Mouse (Mus musculus) erythroid progenitor cell, adult 5-6 weeks (primary cell): ENCODE data around the gene Hdlbp. TPM values are rescaled to one million over a fixed set of nuclear protein-coding genes. Genes with fewer than 3 reads are reported as not detected.
"Not testable (repeated sequence)": the region's sequence is repeated elsewhere in the genome, so short reads cannot be mapped to it uniquely, and the experiment has no call there.

Source experiments
- ATAC-seq: replicated peaks from 2 replicates; pipeline ENCODE4 v1.8.0; 2016; ENCODE audit warnings: moderate number of reproducible peaks, mild to moderate bottlenecking, moderate TSS enrichment, inconsistent platforms; ENCODE audit not compliant: poor library complexity, low FRiP score, severe bottlenecking
- total RNA-seq, 2 experiments: library from RNA; stranded (forward) in 1 of 2; stranded (reverse) in 1 of 2; fragments of 150-400 nt in 1 of 2; fragments of 186-747, 209-891 nt in 1 of 2; gene quantifications; 2 replicates each; pipeline versions ENCODE4 v1.2.3 to v1.2.4; 2015 to 2017; ENCODE audit warnings: low replicate concordance in 2 of 2

The Hdlbp gene
- total RNA-seq (2015; ENCODE audit: low replicate concordance): 65.8 and 68.8 TPM in 2 replicates
- total RNA-seq (2017; ENCODE audit: low replicate concordance): 40.5 and 51.6 TPM in 2 replicates

GRCm38 (mm10) chr1:93478586-93479475 lies at the start of gene Hdlbp:
Gene Hdlbp (minus strand): TSS chr1:93478815.
- ATAC-seq: peak; percentile 86

GRCm38 (mm10) chr1:93522325-93522724 lies 43.7 kb upstream of the Hdlbp start:
- ATAC-seq: no peak

DNA sequence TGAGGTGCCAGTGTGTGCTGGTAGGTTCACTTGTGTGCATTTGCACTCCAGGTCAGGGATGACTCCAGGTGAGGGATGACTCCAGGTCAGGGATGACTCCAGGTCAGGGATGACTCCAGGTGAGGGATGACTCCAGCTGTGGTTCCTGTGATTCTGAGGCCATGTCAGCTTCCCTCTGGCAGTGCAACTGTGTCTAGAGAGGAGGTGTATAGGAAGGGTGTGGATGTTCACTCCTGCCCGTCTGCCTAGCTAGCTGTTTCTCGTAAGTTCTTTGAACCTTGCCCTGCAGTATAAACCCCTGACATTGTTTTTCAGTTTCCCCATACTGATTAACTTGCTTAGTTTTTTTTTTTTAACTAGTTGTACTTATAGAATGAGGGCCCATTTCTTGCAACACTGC lies 42.9 kb upstream of the Hdlbp start:
- ATAC-seq: no peak

GRCm38 (mm10) chr1:93513221-93513620 lies 34.6 kb upstream of the Hdlbp start:
- no peak for ATAC-seq

DNA sequence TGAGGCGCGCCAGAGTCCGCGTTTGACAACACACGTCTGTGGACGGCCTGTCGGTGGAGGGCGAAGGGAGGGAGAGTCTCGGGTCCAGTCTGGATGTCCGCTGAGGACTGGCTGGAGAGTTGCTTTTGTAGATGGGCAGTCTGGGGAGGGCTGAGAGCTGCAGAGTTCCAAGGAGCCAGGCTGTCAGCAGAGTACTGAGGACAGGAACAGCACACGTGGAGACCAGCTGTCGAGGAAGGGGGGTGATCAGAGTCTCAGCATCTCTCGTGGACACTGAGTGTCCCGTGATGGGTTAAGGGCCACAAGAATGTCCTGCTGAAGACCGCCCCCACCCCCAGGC lies 33.7 kb upstream of the Hdlbp start:
- ATAC-seq: peak; percentile 3; the same call in 1 of the 2 replicates

GRCm38 (mm10) chr1:93511585-93512350 lies 33.2 kb upstream of the Hdlbp start, which contains the start of gene Farp2:
Gene Farp2 (plus strand): TSS chr1:93512079.
- peak; percentile 96 for ATAC-seq

DNA sequence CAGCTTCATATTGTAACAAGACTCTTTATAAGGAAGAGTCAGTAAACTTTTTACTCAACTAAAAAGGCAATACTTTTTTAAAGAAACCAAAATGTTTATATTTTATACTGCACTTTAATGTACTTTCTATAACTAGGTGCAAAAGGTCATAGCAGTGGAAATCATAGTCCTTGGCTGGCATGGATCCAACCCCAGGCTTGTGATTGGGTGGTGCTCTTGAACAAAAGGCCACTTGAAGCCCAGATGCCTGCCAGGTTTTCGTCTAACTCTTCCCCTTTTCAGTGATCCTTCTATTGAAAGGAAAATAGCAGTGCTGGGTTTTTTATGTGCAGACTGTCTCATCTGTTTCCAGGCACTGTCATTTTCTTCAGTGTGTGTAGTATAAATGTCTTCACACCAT lies 30.0 kb upstream of the Hdlbp start:
- not testable (repeated sequence) for ATAC-seq

- no peak for ATAC-seq
These were observed 28.5 kb upstream of the Hdlbp start for GRCm38 (mm10) chr1:93506944-93507676.

DNA sequence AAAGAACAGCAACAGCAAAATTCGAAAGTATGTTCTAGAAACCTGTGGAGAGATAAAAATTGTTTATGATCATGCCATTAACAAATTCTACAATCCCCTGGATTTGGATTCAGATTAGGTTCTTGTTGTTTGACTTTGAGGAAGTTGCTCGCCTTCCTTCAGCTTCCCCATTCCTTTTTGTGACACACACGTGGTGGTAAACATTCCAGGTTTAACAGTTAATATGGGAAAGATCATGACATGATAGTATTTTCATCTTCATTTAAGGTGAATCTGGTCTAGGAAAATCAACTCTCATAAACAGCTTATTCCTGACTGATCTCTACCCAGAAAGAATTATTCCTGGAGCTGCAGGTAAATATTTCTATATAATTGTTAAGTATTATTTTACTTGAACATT lies 16.7 kb upstream of the Hdlbp start:
- no peak for ATAC-seq

DNA sequence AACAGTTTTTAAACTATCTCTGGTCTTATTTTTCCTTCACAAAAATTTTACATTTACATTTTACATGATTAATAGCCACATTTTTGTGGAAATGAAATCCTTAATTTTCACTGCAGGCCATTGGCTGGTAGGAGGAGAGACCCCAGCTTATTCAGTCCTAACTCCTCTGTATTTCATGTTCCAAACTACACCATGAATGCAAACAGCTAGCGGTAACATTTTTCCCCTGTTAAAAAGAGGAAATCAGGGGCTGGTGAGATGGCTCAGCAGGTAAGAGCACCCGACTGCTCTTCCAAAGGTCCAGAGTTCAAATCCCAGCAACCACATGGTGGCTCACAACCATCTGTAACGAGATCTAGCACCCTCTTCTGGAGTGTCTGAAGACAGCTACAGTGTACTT lies 7.7 kb upstream of the Hdlbp start:
- not testable (repeated sequence) for ATAC-seq

GRCm38 (mm10) chr1:93479476-93480083 lies 965 bp upstream of the Hdlbp start:
- ATAC-seq: peak; percentile 18; the same call in 1 of the 2 replicates

DNA sequence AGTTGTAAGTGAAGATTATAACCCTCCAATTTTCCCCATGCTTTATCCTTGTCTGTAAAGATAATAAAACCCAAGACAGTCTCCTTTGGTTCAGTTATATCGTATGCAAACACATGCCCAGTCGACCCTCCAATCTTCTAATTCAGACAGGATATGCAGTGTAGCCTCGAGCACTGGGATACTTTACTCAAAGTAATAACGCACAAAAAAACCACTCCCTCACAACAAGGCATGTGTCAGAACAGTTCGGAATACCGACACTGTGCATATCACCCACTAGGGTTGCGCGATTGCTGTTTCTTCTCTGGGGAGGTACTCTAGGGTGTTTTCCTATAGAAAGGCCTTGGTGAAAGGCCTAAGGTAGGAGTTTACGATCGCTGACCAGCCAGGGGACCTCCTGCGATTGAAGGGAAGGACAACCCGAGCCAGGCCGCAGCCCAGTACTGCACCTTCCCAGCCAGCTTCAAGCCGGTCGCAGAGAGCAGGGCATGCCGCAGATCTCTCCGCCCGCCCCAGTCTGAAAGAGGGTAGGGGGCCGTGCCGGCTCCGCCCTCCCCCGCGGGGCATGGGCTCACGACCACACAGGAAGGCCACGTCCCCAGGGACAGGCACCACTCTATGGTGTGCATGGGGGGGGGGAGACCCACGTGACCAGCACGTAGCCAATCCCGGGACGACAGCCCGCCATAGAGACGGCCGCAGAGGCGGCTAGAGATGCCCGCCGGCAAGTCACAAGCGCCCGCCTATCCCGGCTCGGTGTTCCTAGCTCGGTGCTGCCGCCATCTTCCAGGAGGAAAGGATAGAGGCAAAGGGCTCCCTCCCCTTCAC lies 643 bp downstream of the Hdlbp start:
- ATAC-seq: peak; percentile 88

GRCm38 (mm10) chr1:93475694-93476093 lies 2.9 kb downstream of the Hdlbp start:
- ATAC-seq: no peak

DNA sequence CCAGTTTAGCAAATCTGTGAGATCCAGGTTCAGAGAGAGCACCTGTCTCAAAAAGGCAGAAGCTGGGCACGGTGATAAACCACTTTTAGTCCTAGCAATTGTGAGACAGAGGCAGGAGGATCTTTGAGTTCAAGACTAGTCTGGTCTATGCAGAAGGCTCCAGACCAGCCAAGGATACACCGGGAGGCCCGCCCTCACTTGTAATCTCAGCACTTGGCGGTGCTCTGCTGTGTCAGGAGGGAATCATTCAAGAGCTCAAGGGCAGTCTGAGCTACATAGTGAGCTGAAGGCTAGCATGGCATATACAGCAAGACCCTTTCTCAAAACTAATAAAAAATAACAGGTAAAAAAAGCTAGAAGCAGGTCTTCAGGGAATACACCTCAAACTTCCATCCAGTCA lies 10.0 kb downstream of the Hdlbp start:
- ATAC-seq: no peak

DNA sequence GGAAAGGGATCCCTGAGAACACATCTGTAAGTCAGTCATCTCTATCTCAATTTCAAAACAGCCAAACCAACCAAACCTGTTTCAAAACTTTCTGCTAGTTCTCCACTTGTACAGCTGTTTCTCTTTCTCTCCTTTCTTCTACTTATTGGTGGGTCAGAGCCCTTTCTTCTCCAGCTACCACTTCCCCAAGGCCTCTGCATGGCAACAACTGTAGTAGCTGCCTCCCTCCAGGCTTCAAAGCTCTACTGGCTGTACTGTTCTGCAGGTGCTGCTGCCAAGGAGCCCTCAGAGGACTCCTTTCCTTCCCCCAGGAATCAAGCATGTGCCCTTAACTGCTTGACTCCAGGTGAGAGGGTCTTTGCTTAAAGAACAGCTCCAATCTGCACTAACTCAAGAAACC lies 12.9 kb downstream of the Hdlbp start:
- ATAC-seq: no peak

- ATAC-seq: no peak
These were observed 13.5 kb downstream of the Hdlbp start for GRCm38 (mm10) chr1:93465066-93465465.

DNA sequence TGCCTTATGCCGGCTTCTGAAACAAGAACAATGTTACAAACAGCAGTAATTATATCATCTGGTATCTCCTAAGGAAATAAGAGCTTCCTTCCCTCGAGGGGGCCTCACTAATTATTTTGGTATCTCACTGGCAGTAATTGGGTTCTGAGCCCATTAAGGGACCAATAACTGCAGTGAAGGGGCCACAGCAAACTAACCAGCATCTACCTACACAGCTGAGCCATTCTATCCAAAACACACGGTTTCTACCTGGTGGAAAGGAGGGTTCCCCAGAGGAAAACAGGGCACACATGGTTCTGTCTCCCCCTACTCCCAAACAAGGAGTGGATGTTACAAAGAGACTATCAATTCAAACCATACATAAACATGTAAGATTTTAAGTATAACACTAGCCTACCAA lies 19.5 kb downstream of the Hdlbp start:
- ATAC-seq: no peak

DNA sequence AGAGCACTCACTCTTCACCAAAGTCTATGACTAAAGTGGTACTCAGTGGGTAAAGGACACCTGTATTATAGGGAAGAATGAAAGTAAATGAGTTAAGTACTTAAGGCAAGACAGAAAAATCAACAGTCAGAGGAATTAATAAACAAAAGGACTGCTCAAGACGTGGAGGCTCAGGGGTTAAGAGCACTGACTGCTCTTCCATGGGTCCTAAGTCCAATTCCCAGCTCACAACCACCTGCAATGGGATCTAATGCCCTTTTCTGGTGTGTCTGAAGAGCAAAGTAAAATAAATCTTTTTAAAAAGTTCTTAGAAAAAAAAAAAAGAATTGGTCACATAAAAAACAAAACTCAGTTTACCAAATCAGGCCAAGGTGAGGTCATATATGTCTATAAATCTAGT lies 20.3 kb downstream of the Hdlbp start:
- ATAC-seq: no peak

- no peak for ATAC-seq
These were observed 24.8 kb downstream of the Hdlbp start for GRCm38 (mm10) chr1:93453721-93454255.
